Mouse (Mus musculus): ENCODE results near the gene Epha6. TPM values are rescaled to one million over a fixed set of nuclear protein-coding genes. Genes with fewer than 3 reads are reported as not detected.

The Epha6 gene
- polyA plus RNA-seq, 1 experiment = not detected

DNA sequence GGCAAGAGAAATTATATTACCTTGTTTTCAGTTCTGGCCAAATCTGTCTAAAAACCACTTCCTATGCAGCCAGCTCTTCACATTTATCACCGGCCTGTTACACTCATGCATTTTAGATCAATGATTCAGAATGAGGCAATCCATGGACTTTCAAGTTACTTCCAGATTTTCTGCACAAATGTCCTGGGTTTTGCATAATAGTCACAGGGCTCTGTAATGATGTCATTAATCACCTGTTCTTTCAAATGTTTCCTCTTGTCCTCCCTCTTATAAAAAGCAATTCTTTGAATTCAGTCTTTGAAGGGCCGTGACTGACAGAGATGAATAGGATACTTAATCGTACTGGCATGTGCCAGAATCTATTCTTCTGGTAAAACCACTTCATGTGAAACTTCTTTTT lies 95.6 kb downstream of the Epha6 start:
- TF ChIP-seq POLR2A (IDR thresholded peaks at IDR 0.05; ENCODE audit: low read depth, low read length) = no peak
- no peak for TF ChIP-seq CTCF (IDR thresholded peaks at IDR 0.05; ENCODE audit: borderline replicate concordance, insufficient read depth, low read length)

DNA sequence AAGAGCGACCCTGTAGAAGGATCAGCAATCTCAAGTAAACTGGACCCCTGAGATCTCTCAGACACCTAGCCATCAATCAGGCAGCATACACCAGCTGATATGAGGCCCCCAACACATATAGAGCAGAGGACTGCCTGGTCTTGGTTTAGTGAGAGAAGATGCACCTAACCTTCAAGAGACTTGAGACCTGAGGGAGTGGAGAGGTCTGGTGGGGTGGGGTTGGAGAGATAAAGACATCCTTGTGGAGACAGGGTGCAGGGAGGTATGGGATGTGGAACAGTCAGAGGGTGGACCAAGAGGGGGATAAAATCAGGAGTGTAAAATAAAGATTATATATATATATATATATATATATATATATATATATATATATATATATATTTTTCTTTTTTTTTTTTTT lies 105.8 kb downstream of the Epha6 start:
- no peak for TF ChIP-seq POLR2A (IDR thresholded peaks at IDR 0.05; ENCODE audit: low read depth, low read length)
- TF ChIP-seq CTCF (IDR thresholded peaks at IDR 0.05; ENCODE audit: borderline replicate concordance, insufficient read depth, low read length) = no peak
- H3K4me1 ChIP-seq (ENCODE audit: control insufficient read depth, insufficient read depth, low read length) = no peaks in the 10 kb centered on the region
- H3K4me3 ChIP-seq (ENCODE audit: insufficient read depth, low read length) = no peak overlapping the region
- H3K27ac ChIP-seq (ENCODE audit: insufficient read depth, low read length) = no peak overlapping the region

More for the DNA sequence above, 95.6 kb downstream of the Epha6 start:
- no peaks in the 10 kb centered on the region for H3K4me1 ChIP-seq (ENCODE audit: control insufficient read depth, insufficient read depth, low read length)
- no peak overlapping the region for H3K27ac ChIP-seq (ENCODE audit: insufficient read depth, low read length)
- H3K4me3 ChIP-seq (ENCODE audit: insufficient read depth, low read length) = no peak overlapping the region

DNA sequence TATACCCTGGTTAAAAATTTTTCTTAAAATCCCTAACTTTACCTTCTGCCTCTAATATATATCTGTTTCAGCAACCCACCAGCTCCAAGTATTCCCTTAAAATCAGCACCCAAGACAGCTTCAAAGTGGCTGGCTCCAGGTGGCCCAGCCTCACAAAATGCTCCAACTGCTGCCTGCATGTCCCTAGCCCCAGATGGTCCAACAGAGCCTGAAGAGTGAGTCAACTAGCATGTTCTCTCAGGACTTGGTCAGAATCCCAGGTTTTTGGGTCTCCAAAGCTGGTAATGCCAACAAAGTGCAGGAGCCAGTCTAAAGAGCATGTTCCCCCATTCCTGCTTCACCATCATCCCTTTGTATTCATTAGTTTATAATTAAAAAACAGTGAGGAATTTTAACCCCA lies 129.6 kb downstream of the Epha6 start:
- H3K27ac ChIP-seq (ENCODE audit: insufficient read depth, low read length) = no peak overlapping the region
- no peak overlapping the region for H3K4me3 ChIP-seq (ENCODE audit: insufficient read depth, low read length)
- TF ChIP-seq CTCF (IDR thresholded peaks at IDR 0.05; ENCODE audit: borderline replicate concordance, insufficient read depth, low read length) (no peak), POLR2A (IDR thresholded peaks at IDR 0.05; ENCODE audit: low read depth, low read length) (no peak)
- no peaks in the 10 kb centered on the region for H3K4me1 ChIP-seq (ENCODE audit: control insufficient read depth, insufficient read depth, low read length)

DNA sequence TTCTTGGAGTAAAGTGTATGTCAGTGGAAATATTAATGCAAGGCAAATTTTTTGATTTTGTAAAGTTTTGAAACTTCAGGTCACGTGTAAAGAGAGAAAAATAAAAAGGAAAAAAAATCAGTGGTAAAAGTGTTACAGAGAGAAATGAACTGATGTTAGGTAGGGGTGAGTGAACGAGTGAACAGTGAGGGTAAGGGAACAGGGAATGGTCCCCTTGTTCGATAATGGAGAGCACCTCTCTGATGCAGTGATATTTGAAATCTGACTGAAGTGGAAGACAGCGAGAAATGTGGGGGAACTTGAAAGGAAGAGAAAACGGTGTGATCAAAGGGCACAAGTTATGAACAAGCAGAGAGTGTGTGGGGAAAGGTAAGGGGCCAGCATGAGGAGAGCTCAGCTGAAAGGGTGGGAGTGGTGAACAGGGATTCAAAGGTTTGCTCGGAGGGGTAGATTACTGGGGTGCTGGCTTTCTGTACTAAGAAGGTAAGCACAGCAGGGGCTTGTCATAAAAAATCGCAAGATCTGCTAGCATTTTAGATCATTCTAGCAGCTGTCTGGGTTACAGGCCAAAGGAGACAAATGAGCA lies 137.0 kb downstream of the Epha6 start:
- Histone ChIP-seq H3K4me3 (ENCODE audit: insufficient read depth, low read length) (no peak overlapping the region), H3K27ac (ENCODE audit: insufficient read depth, low read length) (no peak overlapping the region), H3K4me1 (ENCODE audit: control insufficient read depth, insufficient read depth, low read length) (no peaks in the 10 kb centered on the region)
- TF ChIP-seq POLR2A (IDR thresholded peaks at IDR 0.05; ENCODE audit: low read depth, low read length) (no peak), CTCF (IDR thresholded peaks at IDR 0.05; ENCODE audit: borderline replicate concordance, insufficient read depth, low read length) (no peak)

DNA sequence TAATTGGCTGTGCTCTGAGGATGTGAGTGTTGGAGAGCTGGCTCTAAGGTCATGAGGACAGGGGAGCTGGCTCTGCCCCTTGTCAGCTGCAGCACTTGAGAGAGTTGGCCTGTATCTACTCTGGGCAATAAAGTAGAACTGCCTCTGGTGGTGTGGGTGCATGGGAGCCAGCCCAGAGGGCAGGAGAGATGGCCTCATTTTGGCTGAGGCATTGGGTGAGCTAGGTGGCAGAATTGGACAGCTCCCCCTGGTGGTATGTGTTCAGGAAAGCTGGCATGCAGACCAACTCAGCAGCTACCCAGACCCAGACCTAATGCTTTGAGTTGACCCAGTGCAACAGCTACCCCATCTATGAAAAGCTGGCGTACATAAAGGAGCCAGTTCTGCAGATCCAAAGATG lies 170.0 kb downstream of the Epha6 start:
- H3K27ac ChIP-seq (ENCODE audit: insufficient read depth, low read length) = no peak overlapping the region
- no peak overlapping the region for H3K4me3 ChIP-seq (ENCODE audit: insufficient read depth, low read length)
- no peaks in the 10 kb centered on the region for H3K4me1 ChIP-seq (ENCODE audit: control insufficient read depth, insufficient read depth, low read length)
- TF ChIP-seq POLR2A (IDR thresholded peaks at IDR 0.05; ENCODE audit: low read depth, low read length) (no peak), CTCF (IDR thresholded peaks at IDR 0.05; ENCODE audit: borderline replicate concordance, insufficient read depth, low read length) (peak; percentile 22; the same call in 1 of the 2 replicates)

DNA sequence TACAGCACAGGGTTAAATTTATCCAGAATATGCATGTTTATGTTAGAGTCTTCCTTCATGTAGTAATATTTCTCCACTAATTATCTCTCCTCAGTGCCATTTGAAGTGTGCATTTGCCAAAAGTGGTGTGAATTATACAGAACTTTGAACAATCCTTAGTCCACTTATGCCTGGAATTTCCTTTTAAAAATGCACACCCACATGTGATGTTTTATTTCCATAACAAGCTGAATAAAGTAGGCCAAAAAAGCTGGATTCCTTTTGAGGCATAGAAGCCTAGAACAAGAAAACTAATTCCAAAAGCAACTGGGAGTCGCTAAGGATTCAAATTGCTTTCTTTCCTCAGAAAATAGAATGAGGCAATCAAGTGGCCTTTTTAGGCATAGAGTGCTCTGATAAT lies 171.1 kb downstream of the Epha6 start:
- no peak overlapping the region for H3K27ac ChIP-seq (ENCODE audit: insufficient read depth, low read length)
- H3K4me3 ChIP-seq (ENCODE audit: insufficient read depth, low read length) = no peak overlapping the region
- no peaks in the 10 kb centered on the region for H3K4me1 ChIP-seq (ENCODE audit: control insufficient read depth, insufficient read depth, low read length)
- no peak for TF ChIP-seq POLR2A (IDR thresholded peaks at IDR 0.05; ENCODE audit: low read depth, low read length)
- TF ChIP-seq CTCF (IDR thresholded peaks at IDR 0.05; ENCODE audit: borderline replicate concordance, insufficient read depth, low read length) = no peak

DNA sequence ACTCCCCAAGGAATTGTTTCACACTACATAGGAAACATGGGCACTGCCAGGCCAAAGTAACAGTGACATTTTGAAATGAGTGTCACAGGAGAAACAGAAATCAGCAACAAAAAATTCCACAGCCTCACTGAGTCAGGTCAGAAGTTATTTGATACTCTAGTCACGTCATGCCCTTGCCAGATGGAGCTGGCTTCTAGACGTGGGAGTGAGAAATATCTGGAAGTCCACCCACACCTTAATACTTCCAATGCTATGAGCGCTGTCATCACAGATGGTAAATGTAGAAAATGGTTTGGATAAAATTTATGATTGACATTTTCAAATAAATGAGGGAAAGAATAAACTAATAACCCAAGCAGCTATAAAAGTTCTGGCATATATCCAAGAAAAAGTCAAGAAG lies 210.0 kb downstream of the Epha6 start:
- Histone ChIP-seq H3K4me3 (ENCODE audit: insufficient read depth, low read length) (no peak overlapping the region), H3K4me1 (ENCODE audit: control insufficient read depth, insufficient read depth, low read length) (no peaks in the 10 kb centered on the region), H3K27ac (ENCODE audit: insufficient read depth, low read length) (no peak overlapping the region)
- TF ChIP-seq POLR2A (IDR thresholded peaks at IDR 0.05; ENCODE audit: low read depth, low read length) (no peak), CTCF (IDR thresholded peaks at IDR 0.05; ENCODE audit: borderline replicate concordance, insufficient read depth, low read length) (no peak)

DNA sequence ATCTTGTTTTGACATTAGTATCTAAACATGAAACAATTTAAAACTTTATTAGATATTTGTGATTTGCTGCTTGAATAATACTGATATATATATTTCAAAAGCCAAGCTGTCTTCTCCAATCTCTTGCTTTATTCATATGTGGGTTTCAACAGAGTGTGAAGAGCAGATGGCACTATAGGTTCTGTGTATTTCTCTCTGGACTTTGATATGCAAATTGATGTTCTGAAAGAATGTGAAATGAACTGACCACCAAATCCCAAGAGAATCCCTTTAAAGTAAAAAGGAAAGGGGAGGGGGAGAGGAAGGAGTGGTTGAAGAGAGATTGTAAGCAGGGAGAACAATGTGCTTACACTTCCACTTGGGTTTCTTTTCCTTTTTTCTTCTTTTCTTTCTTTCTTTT lies 212.4 kb downstream of the Epha6 start:
- Histone ChIP-seq H3K27ac (ENCODE audit: insufficient read depth, low read length) (no peak overlapping the region), H3K4me1 (ENCODE audit: control insufficient read depth, insufficient read depth, low read length) (no peaks in the 10 kb centered on the region), H3K4me3 (ENCODE audit: insufficient read depth, low read length) (no peak overlapping the region)
- no peak for TF ChIP-seq POLR2A (IDR thresholded peaks at IDR 0.05; ENCODE audit: low read depth, low read length)
- TF ChIP-seq CTCF (IDR thresholded peaks at IDR 0.05; ENCODE audit: borderline replicate concordance, insufficient read depth, low read length) = no peak

DNA sequence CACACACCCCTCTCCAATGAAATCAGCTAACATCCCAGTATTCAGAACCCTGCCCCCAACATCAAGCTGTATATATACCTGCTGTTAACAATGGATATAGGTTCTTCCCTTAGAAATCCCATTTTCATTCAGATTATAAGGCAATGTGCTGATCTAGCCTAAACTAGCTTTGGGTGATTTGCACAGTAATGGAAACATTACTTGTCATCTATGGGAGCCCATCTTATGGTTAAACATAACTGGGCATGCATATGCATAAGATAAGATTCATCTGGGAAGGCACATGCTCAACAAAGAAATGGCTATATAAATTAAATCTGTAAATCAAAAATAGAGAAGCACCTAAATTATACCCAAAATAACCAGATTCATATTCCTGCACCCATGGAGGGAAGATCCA lies 230.2 kb downstream of the Epha6 start:
- TF ChIP-seq CTCF (IDR thresholded peaks at IDR 0.05; ENCODE audit: borderline replicate concordance, insufficient read depth, low read length) (no peak), POLR2A (IDR thresholded peaks at IDR 0.05; ENCODE audit: low read depth, low read length) (no peak)

DNA sequence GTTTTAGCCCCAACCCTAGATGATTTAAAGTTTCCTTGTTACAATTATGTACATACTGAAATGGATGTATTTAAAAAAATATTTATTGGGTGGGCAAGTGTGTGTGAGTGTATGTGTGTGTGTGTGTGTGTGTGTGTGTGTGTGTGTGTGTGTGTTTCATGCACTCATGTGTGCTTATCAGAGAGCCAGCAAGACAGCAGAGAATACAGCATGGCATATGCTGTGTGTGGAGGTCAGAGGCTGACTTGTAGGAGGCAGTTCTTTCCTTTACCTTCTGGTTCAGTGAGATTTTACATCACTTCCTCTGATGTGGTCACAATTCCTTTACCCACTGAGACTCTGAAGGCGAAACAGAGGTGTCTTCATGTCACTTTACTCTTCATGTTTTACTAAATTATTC lies 321.4 kb downstream of the Epha6 start:
- no peak overlapping the region for H3K4me3 ChIP-seq (ENCODE audit: insufficient read depth, low read length)
- H3K4me1 ChIP-seq (ENCODE audit: control insufficient read depth, insufficient read depth, low read length) = no peaks in the 10 kb centered on the region
- no peak overlapping the region for H3K27ac ChIP-seq (ENCODE audit: insufficient read depth, low read length)
- TF ChIP-seq POLR2A (IDR thresholded peaks at IDR 0.05; ENCODE audit: low read depth, low read length) = no peak
- TF ChIP-seq CTCF (IDR thresholded peaks at IDR 0.05; ENCODE audit: borderline replicate concordance, insufficient read depth, low read length) = no peak

More for the DNA sequence above, 230.2 kb downstream of the Epha6 start:
- H3K4me1 ChIP-seq (ENCODE audit: control insufficient read depth, insufficient read depth, low read length) = no peaks in the 10 kb centered on the region
- no peak overlapping the region for H3K4me3 ChIP-seq (ENCODE audit: insufficient read depth, low read length)
- H3K27ac ChIP-seq (ENCODE audit: insufficient read depth, low read length) = no peak overlapping the region

Measured in embryonic fibroblast, embryonic 13.5 days (primary cell).